Mouse (Mus musculus) heart, postnatal 36 days (tissue): ENCODE results near the gene Capn1. TPM values are rescaled to one million over a fixed set of nuclear protein-coding genes. Genes with fewer than 3 reads are reported as not detected.
"Not testable (repeated sequence)": the region's sequence is repeated elsewhere in the genome, so short reads cannot be mapped to it uniquely, and the experiment has no call there.

ENCODE experiments used
- DNase-seq, 2 experiments: peaks; one replicate each; pipeline ENCODE4 v3.0.0; 2021 to 2022
- intact Hi-C: fragments of 180-260 bp; cut with DNase I; formaldehyde crosslinking; loops from one replicate; pipeline ENCODE4 v1.15.1; 2025
- total RNA-seq, 2 experiments: library from RNA; stranded (reverse); gene quantifications; 2 replicates each; pipeline ENCODE4 v1.2.3; 2021

The Capn1 gene
- total RNA-seq, 2 experiments from 2014 or later: 34.7 to 35.2 TPM

DNA sequence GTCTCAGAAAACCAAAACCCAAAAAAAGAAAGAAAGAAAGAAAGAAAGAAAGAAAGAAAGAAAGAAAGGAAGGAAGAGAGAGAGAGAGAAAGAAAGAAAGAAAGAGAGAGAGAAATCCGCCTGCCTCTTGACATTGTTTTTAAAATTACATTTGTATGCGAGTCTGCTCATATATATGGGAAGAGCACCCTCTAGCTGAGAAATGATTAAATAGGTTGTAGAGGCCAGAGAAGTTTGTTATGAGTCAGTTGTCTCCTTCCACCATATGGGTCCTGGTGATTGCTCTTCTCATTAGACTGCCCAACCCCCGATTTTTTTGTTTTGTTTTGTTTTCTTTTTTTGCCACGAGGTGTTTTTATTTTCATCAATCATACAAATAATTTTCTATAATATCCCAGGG, 28.4 kb upstream of the Capn1 start:
- intact Hi-C loops: loop anchor here (5.0 kb wide), 1 partner anchor 77 kb away; no protein-coding TSS in a partner anchor
- DNase-seq: not testable (repeated sequence)

DNA sequence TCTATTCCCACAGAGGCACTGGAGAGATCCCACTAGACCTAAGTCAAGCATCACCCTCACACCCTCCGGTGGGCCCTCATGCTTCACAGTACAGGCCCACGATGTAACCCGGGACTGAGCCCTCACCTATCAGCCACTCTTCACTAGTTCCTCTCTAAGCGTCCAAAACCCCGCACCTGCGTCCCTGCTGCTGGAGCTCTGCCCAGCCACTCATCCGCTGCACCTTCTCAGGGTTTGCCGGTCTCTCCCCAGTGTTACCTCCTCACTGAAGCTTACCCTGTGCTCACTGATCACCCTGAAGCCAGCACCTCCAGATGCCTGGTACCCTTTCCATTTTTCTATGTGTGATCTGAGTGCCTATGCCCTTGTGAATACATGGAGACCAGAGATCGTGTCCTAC, 26.6 kb upstream of the Capn1 start:
- intact Hi-C loops: loop anchor here (5.0 kb wide), 1 partner anchor 75 kb away; no protein-coding TSS in a partner anchor
- DNase-seq: no peak

DNA sequence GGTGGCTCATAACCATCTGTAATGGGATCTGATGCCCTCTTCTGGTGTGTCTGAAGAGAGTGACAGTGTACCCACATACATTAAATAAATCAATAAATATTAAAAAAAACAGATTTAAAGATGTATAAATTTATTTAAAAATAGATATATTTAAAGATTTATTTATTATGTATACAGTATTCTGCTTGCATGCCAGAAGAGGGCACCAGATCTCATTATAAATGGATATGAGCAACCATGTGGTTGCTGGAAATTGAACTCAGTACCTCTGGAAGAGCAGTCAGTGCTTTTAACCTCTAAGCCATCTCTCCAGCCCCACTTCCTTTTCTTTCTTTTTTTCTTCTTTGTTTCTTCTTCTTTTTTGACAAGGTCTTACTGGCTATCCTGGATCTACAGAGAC, 24.3 kb upstream of the Capn1 start:
- intact Hi-C loops: loop anchor here (5.0 kb wide), 1 partner anchor 73 kb away; no protein-coding TSS in a partner anchor
- DNase-seq: no peak

DNA sequence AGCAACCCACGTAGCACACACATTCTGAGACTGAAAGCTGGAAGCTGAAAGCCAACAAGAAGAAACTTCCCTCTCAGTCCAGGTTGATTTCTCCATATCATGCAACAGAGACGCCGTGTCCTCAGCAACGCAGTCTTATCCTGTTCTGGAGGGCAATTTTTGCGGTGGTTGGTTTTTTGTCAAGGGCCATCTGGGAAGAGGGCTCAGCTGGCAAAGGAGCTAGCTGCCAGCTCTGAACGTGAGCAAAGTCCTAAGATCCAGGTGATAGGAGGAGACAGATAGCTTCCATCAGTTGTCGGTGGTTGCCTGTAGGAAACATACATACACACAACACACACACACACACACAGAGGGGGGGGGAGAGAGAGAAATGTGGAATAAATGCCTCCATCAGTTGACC, 22.6 kb upstream of the Capn1 start:
- DNase-seq: no peak
- intact Hi-C loops: no loop called here

DNA sequence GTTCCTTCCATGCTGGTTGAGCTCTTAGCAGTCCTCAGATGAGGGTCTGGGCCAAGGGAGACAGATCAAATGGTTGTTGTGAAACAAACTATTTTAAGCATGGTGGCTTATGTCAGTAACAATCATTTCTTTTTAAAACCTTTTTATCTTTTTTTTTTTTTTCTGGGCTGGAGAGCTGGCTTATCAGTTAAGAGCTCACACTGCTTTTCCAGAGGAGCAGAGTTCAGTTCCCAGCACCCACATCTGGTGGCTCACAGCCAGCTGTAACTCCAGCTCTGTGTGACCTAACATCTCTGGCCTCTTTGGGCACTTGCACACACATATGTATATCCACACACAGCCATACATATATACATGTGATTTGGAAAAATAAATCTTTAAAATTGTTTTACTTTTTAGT, 22.0 kb upstream of the Capn1 start:
- DNase-seq: no peak
- intact Hi-C loops: no loop called here

DNA sequence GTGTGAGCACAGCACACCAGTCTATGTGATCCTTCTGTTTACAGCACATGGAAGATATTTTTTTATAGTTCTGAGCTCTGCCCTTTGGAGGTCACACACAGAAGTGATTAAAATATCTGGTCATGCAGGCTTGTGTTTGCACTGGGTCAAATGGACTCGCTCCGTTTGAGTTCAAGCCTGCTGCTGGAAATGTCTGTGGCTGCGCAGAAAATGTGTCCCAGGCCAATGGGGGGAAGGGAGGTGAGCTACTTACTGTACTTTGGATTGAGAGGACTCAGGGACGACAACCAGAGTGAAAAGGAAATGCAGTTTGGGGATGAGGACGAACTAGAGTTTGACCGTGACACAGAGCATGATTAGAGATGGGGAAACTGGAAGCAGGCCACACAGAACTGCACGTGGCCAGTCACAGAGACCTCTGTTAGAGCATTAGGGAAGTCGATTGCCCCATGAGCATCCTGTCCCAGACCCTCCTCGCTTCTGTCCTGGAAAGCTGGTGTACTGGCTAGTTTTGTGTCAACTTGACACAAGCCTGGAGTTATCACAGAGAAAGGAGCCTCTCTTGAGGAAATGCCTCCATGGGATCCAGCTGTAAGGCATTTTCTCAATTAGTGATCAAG, 20.4 kb upstream of the Capn1 start:
- intact Hi-C loops: no loop called here
- DNase-seq: no peak

DNA sequence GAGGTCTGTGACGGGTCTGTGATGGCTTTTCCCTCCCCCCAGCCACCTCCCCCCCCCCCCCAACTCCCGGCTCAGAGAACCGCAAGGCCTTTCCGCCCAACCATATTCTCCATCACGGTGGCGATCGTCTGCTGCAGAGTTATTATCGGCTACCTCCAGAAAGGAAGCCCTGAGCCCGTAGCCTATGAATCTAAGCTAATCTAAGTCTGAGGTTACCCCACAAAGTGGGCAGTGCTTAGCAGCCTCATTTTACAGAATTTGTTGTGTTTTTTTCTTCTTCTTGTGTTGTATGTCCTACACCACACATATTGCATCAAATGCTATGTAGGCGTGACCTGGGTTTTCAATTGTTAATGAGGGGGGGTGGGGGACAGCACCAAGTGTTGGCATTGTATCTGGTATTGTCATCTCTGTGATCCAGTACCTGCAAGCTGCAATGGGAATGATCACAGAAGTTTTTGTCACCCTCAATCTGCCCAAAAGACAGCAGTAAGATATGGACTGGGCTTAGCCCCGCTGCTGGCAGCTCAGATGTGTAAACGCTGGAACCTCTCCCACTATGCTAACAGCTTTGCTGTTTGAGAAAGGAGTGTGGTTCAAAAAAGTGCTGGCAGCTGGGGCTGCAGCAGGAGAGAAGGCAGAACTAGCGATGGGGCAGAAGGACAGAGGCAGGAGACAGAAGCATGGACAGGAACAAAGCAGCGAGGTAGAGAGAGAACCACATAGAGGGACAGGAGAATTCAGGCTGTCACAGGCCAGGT, 15.0 kb upstream of the Capn1 start:
- DNase-seq: no peak
- intact Hi-C loops: no loop called here

DNA sequence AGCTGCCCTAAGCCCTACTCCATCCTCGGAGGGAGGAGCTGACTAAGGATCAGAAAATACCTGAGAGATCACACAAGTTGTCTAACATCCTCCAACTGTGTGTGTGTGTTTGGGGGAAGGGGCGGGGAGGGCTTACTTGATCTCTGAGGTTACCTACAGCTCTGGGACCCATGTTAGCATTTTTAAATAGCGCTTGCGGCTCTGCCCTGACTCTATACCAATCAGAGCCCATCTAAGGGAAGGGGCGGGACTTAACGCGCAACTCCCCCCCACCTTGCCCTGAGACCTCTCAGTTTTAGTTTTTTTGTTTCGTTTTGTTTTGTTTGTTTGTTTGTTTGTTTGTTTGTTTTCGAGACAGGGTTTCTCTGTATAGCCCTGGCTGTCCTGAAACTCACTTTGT, 13.7 kb upstream of the Capn1 start:
- no peak for DNase-seq
- intact Hi-C loops: no loop called here

DNA sequence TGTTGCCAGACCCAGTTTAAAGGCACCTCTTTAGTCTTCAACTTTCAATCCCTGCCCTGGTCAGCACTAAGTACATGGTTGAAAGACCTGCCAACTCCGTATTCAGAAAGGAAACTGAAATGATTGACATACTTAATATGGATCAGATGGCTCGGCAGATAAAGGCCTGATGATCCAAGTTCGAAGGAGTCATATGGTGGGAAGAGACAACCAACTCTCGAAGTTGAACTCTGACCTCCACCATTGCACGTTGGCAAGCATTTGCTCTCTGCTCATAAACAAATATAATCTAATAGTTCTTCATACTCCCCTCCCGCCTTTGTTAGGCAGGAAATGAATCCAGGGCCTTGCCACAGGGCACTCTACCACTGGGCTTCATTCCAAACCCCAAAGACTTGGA, 13.3 kb upstream of the Capn1 start:
- intact Hi-C loops: no loop called here

DNA sequence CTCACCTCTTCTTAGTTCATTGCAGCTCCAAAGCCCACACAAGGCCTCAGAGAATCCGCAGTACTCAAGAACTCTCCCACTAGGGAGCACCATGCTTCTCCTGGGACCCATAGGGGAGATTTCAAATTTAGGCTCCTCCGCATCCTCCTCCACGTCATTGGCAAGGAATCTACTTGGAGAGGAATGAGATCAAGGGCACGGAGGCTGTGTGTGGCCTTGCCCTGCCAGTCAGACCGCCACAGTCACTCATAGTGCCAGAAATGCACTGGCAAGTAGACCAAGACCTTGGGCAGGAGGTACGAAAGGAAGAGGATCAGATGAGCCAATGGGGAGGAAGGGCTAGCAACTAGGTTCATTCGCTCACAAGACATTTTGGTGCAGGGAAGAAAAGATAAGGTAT, 8.2 kb upstream of the Capn1 start:
- intact Hi-C loops: no loop called here
- DNase-seq: no peak

More for the DNA sequence above, 13.3 kb upstream of the Capn1 start:
- DNase-seq: no peak

DNA sequence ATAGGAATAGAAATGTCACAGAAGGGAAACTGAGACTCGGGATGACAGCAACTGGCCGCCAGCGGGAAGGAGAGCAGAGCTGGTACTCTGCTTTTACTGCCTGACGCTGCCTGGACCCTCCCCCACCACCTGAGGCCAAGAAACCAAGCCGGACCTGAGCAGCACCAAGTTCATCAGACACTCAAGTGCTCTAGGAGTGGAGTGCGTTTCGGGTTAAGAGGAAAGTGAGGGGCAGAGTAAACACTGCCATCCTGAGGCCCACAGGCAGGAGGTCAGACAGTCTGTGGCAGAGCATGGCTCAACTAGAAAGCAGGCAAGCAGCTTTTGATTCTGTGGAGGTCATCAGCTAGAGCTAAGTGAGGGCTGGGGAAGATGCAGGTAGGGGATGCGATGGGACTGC, 7.4 kb upstream of the Capn1 start:
- intact Hi-C loops: no loop called here
- no peak for DNase-seq

DNA sequence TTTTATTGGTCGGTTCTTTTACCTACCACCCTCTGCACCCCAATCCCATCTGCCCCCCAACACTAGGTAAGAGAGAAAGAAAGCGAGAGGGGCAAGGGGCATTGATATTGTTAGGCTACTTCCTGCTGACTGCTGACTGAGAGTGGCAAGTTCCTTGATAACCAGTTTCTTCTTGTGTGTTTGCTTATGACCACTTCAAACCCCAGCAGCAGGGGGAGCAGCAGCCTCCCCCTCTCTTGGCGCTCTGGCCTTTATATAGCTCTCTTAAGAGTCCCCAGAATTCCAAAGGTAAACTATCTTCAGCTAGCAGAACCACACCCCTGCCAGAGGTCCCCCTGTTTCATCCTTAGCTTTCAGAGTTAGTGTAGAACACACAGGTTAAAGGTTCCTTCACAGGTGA, 4.6 kb upstream of the Capn1 start:
- intact Hi-C loops: no loop called here
- DNase-seq: no peak

DNA sequence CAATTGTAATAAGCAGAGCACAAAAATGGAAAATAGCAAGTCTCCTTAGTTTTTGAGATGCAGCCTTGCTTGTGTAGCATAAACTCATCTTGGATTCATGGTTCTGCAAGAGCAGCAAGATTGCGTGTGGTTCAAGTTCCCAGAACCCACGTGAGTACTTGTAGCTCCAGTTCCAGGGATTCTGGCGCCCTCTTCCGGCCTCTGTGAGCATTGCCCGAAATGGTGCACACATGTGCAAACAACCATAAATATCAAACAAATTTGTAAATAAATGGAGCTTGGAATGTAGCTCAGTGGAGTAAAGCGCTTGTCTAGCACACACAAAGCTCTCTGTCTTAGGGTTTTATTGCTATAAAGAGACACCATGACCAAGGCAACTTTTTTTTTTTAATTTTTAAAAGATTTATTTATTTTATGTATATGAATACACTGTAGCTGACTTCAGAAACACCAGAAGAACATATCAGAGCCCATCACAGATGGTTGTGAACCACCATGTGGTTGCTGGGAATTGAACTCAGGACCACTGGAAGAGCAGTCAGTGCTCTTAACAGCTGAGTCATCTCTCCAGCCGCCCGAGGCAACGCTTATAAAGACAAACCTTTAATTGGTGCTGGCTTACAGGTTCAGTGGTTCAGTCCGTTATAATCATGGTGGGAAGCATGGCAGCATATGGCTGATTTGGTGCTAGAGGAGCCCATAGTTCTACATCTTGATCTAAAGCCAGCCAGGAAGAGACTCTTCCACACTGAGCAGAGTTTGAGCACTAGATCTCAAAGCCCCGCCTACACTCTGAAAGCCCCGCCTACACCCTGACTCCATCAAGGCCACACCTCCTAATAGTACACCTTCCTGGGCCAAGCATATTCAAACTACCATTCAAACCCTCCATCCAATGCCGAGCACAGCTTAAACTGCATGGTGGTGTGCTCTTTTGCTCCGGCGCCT, 2.7 kb upstream of the Capn1 start:
- DNase-seq: peak; percentile 86 to 92
- intact Hi-C loops: loop anchor here (1.0 to 5.0 kb wide), 3 partner anchors 53 to 231 kb away; partner anchors contain the start of gene Cdc42ep2

DNA sequence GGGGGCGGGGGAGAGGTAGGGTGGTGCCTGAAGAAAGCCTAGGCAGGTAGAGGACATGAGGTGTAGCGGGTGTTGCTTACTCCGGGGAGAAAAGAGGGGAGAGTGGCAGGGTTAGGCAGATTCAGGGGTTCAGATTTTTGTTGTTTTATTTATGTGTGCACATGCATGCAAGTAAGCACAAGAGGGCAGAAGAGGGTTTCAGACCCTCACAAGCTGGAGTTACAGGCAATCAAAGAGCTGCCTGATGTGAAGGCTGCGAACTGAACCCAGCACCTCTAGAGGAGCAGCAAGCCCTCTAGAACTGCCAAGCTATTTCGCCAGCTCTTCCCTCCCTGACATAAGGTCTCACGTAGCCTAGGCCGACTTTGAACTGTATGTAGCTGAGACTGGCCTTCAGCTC, 835 bp upstream of the Capn1 start:
- intact Hi-C loops: loop anchor here (5.0 kb wide), 1 partner anchor 229 kb away; no protein-coding TSS in a partner anchor
- no peak for DNase-seq

DNA sequence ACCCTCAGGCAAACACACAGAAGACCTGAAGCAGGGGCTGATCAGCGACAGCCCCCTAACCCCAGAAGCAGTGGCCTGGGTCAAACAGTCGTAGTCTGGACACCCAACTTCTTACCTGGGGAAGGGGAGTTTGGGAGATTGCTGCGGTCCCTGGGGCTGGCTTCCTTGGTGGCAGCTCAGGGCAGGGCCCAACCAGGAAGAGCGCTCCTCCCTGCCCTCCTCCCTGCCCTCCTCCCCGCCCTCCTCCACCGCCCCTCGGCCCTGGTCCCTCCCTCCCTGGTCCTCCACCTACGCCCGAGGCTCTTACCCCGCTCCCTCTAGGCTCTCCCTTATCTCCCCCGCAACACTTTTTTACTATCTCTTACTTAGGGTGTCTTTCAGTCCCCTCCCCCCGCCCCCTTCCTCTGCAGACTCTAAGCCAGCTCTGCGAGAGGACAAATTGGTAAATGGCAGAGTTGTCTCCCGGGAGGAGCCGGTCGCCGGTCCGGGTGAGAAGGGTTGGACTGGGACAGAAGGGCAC, 646 bp downstream of the Capn1 start:
- peak; percentile 51 to 63 for DNase-seq
- intact Hi-C loops: loop anchor here (5.0 kb wide), 1 partner anchor 228 kb away; no protein-coding TSS in a partner anchor

DNA sequence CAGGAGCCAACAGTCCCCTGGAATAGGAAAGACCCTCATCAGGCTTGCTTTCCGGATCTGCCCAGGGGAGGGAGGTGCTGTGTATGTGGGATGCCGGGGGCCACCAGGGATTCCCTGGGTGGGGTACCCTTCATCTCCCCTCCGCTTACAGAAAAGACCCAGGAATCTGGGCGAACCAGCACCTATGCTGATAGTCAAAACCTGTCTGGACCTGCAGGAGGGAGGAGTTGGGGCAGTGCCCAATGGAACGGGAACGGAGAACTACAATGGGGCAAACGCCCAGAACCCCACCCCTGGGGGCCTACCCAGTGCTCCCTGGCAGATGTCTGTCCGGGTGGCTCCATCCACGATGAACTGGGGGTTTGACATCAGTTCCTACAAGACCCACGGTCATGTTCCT, 2.0 kb downstream of the Capn1 start:
- intact Hi-C loops: no loop called here
- no peak for DNase-seq

DNA sequence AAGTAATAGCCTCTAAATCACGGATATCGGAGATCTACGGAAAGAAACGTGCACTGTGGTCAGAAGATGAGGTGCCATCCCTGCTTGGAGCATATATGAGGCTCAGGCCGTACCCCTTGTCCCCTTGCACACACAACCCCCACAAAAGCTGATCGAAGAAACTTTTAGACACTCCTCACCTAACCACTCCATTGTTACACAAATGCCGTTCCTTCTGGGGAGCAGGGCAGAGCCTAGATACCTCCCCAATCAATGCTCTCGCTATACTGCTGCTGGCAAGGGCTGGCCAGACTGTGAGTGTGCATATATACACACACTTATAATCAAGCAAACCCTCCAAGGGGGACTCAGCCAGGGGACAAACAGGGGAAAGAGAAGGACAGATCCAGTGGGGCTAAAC, 6.6 kb downstream of the Capn1 start:
- no peak for DNase-seq
- intact Hi-C loops: no loop called here

DNA sequence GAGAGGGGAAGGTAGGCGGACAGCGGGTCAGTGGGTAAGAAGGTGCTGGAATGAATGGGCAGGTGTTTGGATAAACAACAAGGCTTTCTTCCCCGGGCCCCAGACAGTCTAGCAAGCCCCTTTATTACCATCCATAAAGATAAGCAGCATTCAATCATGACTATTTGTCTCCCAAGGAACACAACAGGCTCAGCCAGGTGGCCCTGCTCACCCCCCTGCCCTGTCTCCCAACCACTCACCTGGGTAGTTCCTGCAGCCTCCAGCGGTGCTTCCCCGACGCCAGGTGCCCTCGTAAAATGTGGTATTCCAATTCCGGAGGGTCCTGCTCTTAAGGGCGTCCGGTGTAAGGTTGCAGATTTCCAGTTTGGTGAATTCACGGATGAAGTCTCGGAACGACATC, 8.7 kb downstream of the Capn1 start:
- no peak for DNase-seq
- intact Hi-C loops: no loop called here

DNA sequence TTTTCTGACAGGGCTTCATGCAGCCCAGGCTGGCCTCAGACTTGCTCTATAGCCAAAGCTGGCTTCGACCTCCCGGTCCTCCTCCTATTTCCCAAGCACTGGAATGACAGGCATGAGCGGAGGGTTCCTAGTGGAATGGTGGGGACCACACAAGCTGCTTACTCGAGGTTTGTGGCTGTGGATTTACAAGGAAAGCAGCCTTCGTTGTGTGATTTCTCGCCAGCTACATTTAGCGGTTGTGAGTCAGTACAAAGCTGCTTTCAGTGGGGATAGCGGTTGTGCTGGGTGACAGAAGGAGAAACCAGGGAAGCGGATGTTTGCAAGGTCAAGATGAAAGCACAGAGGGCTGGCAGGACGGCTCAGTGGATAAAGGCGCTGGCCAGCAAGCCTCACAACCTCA, 10.2 kb downstream of the Capn1 start:
- DNase-seq: no peak
- intact Hi-C loops: no loop called here

DNA sequence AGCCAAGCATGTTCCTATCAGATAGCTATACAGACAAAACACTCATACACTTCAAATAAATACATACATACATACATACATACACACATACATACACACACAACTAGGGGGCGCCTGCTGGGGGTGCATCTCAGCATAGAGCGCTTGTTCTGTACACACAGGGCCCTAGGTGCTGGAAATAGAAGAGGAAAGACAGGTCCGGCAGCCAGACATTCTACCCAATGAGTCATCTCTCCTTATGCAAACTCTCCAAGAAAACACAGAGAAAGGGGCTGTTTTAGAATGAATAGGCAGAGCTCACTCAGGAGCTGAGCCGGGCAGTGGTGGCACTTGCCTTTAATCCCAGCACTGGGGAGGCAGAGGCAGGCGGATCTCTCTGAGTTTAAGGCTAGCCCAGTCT, 15.7 kb downstream of the Capn1 start:
- intact Hi-C loops: loop anchor here (10.0 kb wide), 1 partner anchor 445 kb away; no protein-coding TSS in a partner anchor
- no peak for DNase-seq

DNA sequence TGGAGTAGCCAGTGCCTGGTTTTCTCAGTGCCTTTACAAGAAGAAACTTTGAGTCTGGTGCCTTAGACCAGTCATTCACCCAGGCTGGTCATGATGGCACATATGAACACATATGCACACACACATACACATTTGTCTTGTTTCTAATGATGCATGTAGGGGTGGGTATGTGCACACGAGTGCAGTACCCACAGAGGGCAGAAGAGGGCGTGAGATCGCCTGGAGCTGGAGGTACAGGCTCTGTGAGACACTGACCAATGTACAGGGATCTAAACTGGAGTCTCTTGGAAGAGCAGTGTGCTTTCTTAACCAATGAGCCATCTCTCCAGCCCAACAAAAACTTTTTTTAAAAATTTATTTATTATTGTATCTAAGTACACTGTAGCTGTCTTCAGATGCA, 17.5 kb downstream of the Capn1 start:
- intact Hi-C loops: loop anchor here (10.0 kb wide), 1 partner anchor 443 kb away; no protein-coding TSS in a partner anchor

More for the DNA sequence above, 17.5 kb downstream of the Capn1 start:
- DNase-seq: no peak
